Mouse (Mus musculus) layer of hippocampus, adult 2 months (tissue): ENCODE measurements at regions not wholly inside any gene's neighbourhood (a gene's known extent, or its start where the extent isn't known, plus 50 kb on each side); places are given as distances from the start of the nearest gene placed in this dataset.
A peak's percentile ranks its signal among the peaks of the same experiment; 100 is the strongest.

Source experiments
- DNase-seq, 2 experiments: peaks; one replicate each; pipeline ENCODE4 v3.0.0; 2022; ENCODE audit warnings: low spot score in 2 of 2
- H3K27ac ChIP-seq: fragments of 200-600 bp; 2 replicates; pipeline ENCODE4 v1.8.1; 2022
- H3K4me3 ChIP-seq: fragments of 200-600 bp; 2 replicates; pipeline ENCODE4 v1.8.1; 2022; ENCODE audit warnings: mild to moderate bottlenecking
- CTCF ChIP-seq: fragments of 200-600 bp; conservative IDR thresholded peaks from 2 replicates; pipeline ENCODE4 v1.8.1; 2022; ENCODE audit warnings: antibody characterized with exemption, mild to moderate bottlenecking, moderate library complexity

GRCm38 (mm10) chr7:121589088-121589605, 117.9 kb downstream of the Usp31 start:
- Histone ChIP-seq H3K4me3 (no peak overlapping the region), H3K27ac (0 out of 2 replicates have a peak overlapping the region, but pooled peaks have one; percentile 1)
- DNase-seq = peak in 1 of 2 experiments; percentile 22
- no peak for TF ChIP-seq CTCF

- no peak; the same call in 1 of the 2 replicates for TF ChIP-seq CTCF
- no peak for DNase-seq
- no peak overlapping the region for H3K4me3 ChIP-seq
Measured at GRCm38 (mm10) chr7:121587713-121588112, 119.3 kb downstream of the Usp31 start.

GRCm38 (mm10) chr7:121585721-121586120, 121.3 kb downstream of the Usp31 start:
- DNase-seq = no peak
- Histone ChIP-seq H3K27ac (no peak overlapping the region), H3K4me3 (no peak overlapping the region)
- no peak for TF ChIP-seq CTCF

More at GRCm38 (mm10) chr7:121587713-121588112, 119.3 kb downstream of the Usp31 start:
- H3K27ac ChIP-seq = no peak overlapping the region

GRCm38 (mm10) chr7:121579497-121579896, 127.6 kb downstream of the Usp31 start:
- Histone ChIP-seq H3K4me3 (no peak overlapping the region), H3K27ac (no peak overlapping the region)
- no peak for DNase-seq
- no peak for TF ChIP-seq CTCF

- Histone ChIP-seq H3K27ac (no peak overlapping the region), H3K4me3 (no peak overlapping the region)
- no peak for DNase-seq
- no peak for TF ChIP-seq CTCF
Measured at GRCm38 (mm10) chr7:121572681-121573335, 134.2 kb downstream of the Usp31 start.

GRCm38 (mm10) chr7:121571741-121572140, 135.3 kb downstream of the Usp31 start:
- no peak overlapping the region for H3K4me3 ChIP-seq
- no peak for DNase-seq
- no peak for TF ChIP-seq CTCF
- H3K27ac ChIP-seq = no peak overlapping the region

GRCm38 (mm10) chr7:121571292-121571691, 135.8 kb downstream of the Usp31 start:
- no peak overlapping the region for H3K4me3 ChIP-seq
- H3K27ac ChIP-seq = no peak overlapping the region
- no peak for TF ChIP-seq CTCF
- DNase-seq = no peak

GRCm38 (mm10) chr7:121569248-121569647, 137.8 kb downstream of the Usp31 start:
- DNase-seq = no peak

GRCm38 (mm10) chr7:121568064-121568463, 139.0 kb downstream of the Usp31 start:
- Histone ChIP-seq H3K27ac (no peak overlapping the region), H3K4me3 (no peak overlapping the region)
- no peak for TF ChIP-seq CTCF
- no peak for DNase-seq

More at GRCm38 (mm10) chr7:121569248-121569647, 137.8 kb downstream of the Usp31 start:
- no peak for TF ChIP-seq CTCF
- H3K27ac ChIP-seq = no peak overlapping the region
- H3K4me3 ChIP-seq = no peak overlapping the region

GRCm38 (mm10) chr7:121563526-121563925, 143.5 kb downstream of the Usp31 start:
- TF ChIP-seq CTCF = peak; percentile 90
- no peak overlapping the region for H3K27ac ChIP-seq
- peak; percentile 60 to 69 for DNase-seq
- no peak overlapping the region for H3K4me3 ChIP-seq

GRCm38 (mm10) chr7:121555420-121555819, 151.6 kb downstream of the Usp31 start:
- no peak for TF ChIP-seq CTCF
- DNase-seq = no peak
- peak overlapping the region; percentile 20; the same call in 1 of the 2 replicates for H3K27ac ChIP-seq

More at GRCm38 (mm10) chr7:121555420-121555819, 151.6 kb downstream of the Usp31 start:
- H3K4me3 ChIP-seq = no peak overlapping the region
